Mouse (Mus musculus) spleen, adult 2 months (tissue): ENCODE results near the gene Nme6. TPM values are rescaled to one million over a fixed set of nuclear protein-coding genes. Genes with fewer than 3 reads are reported as not detected.

Experiments used
- DNase-seq, 2 experiments: peaks; one replicate each; pipeline versions ENCODE4 v3.0.0 to v3.0.0-alpha.2; 2012 to 2021; ENCODE audit warnings: low spot score in 2 of 2, low read depth in 1 of 2
- H3K27ac ChIP-seq: fragments of 200-500 bp; 2 replicates; pipeline ENCODE4 v1.5.1; 2012; ENCODE audit warnings: low read length, inconsistent platforms; ENCODE audit not compliant: insufficient read depth
- H3K27me3 ChIP-seq: fragments of 200-500 bp; 2 replicates; pipeline ENCODE4 v1.6.1; 2012; ENCODE audit warnings: mild to moderate bottlenecking, moderate library complexity, low read length, inconsistent platforms; ENCODE audit not compliant: control insufficient read depth, insufficient read depth
- H3K36me3 ChIP-seq: fragments of 200-500 bp; 2 replicates; pipeline ENCODE4 v1.6.1; 2012; ENCODE audit warnings: mild to moderate bottlenecking, low read length, inconsistent platforms; ENCODE audit not compliant: control insufficient read depth, insufficient read depth
- H3K4me1 ChIP-seq: fragments of 200-500 bp; 2 replicates; pipeline ENCODE4 v1.6.1; 2011; ENCODE audit warnings: inconsistent platforms; ENCODE audit not compliant: control insufficient read depth, insufficient read depth, insufficient read length
- H3K4me3 ChIP-seq: fragments of 200-500 bp; 2 replicates; pipeline ENCODE4 v1.5.1; 2011; ENCODE audit warnings: mild to moderate bottlenecking, inconsistent platforms; ENCODE audit not compliant: insufficient read depth, insufficient read length; ENCODE audit errors: extremely low read depth
- CTCF ChIP-seq: fragments of 200-500 bp; IDR thresholded peaks from 2 replicates; pipeline ENCODE4 v1.5.1; 2011; ENCODE audit warnings: mild to moderate bottlenecking, inconsistent platforms; ENCODE audit not compliant: insufficient read depth, insufficient read length, insufficient replicate concordance; ENCODE audit errors: extremely low read depth
- POLR2A ChIP-seq: fragments of 200-500 bp; IDR thresholded peaks from 2 replicates; pipeline ENCODE4 v1.6.1; 2011; ENCODE audit warnings: low read depth, low read length, inconsistent platforms
- WGBS: fragments of 180-500 bp; shearing (Covaris S2); methylation state at CpG from one replicate; pipeline ENCODE4 v1.1.7; 2018; 5-methylcytosine and 5-hydroxymethylcytosine counted together
- polyA plus RNA-seq: library from polyadenylated mRNA; depleted of rRNA; stranded (reverse); fragments of >200 nt; gene quantifications from 2 replicates; pipeline ENCODE4 v1.2.3, GENCODE M21; 2012

Nme6 gene
- polyA plus RNA-seq, 1 experiment = 9.4 TPM

- Histone ChIP-seq H3K4me3 (no peak overlapping the region), H3K4me1 (no peaks in the 10 kb centered on the region), H3K27me3 (no peaks in the 10 kb centered on the region), H3K36me3 (no peaks in the 10 kb centered on the region), H3K27ac (no peak overlapping the region)
- TF ChIP-seq CTCF (no peak), POLR2A (no peak)
- WGBS = 80% methylated on average over 2 of the region's 2 CpGs
- no peak for DNase-seq
These were observed 25.8 kb upstream of the Nme6 start for GRCm38 (mm10) chr9:109806695-109807293.

GRCm38 (mm10) chr9:109807898-109808297, 24.7 kb upstream of the Nme6 start:
- no peaks in the 10 kb centered on the region for H3K27me3 ChIP-seq
- no peak for DNase-seq
- no peak overlapping the region for H3K4me3 ChIP-seq
- no peak overlapping the region for H3K27ac ChIP-seq
- no peaks in the 10 kb centered on the region for H3K36me3 ChIP-seq
- TF ChIP-seq CTCF = no peak
- no peak for TF ChIP-seq POLR2A
- no peaks in the 10 kb centered on the region for H3K4me1 ChIP-seq
- 33% methylated on average over 3 of the region's 3 CpGs for WGBS

- no peaks in the 10 kb centered on the region for H3K27me3 ChIP-seq
- no peak for TF ChIP-seq POLR2A
- TF ChIP-seq CTCF = no peak
- WGBS = 88% methylated on average over 1 of the region's 1 CpGs
- DNase-seq = no peak
- no peak within 1 kb of the TSS for H3K27ac ChIP-seq
- H3K4me3 ChIP-seq = no peak within 1 kb of the TSS
- no peaks in the 10 kb centered on the region for H3K4me1 ChIP-seq
- no peaks in the 10 kb centered on the region for H3K36me3 ChIP-seq
These were observed 20.6 kb upstream of the Nme6 start, which contains the start of gene Spink8 for GRCm38 (mm10) chr9:109811980-109812379. Gene Spink8 (plus strand): TSS chr9:109812280.

GRCm38 (mm10) chr9:109813424-109813823, 19.1 kb upstream of the Nme6 start:
- WGBS = 36% methylated on average over 7 of the region's 7 CpGs
- TF ChIP-seq CTCF (no peak), POLR2A (no peak)

GRCm38 (mm10) chr9:109816341-109816740, 16.2 kb upstream of the Nme6 start:
- Histone ChIP-seq H3K4me3 (no peak overlapping the region), H3K4me1 (no peaks in the 10 kb centered on the region), H3K36me3 (no peaks in the 10 kb centered on the region), H3K27me3 (no peaks in the 10 kb centered on the region), H3K27ac (no peak overlapping the region)
- DNase-seq = no peak
- TF ChIP-seq CTCF (no peak), POLR2A (no peak)
- WGBS = 37% methylated on average over 6 of the region's 6 CpGs

More at GRCm38 (mm10) chr9:109813424-109813823, 19.1 kb upstream of the Nme6 start:
- Histone ChIP-seq H3K4me3 (no peak overlapping the region), H3K27me3 (no peaks in the 10 kb centered on the region), H3K27ac (no peak overlapping the region), H3K4me1 (no peaks in the 10 kb centered on the region), H3K36me3 (no peaks in the 10 kb centered on the region)
- no peak for DNase-seq

GRCm38 (mm10) chr9:109825739-109826138, 6.8 kb upstream of the Nme6 start:
- TF ChIP-seq POLR2A (no peak), CTCF (no peak)
- no peak overlapping the region for H3K27ac ChIP-seq
- H3K36me3 ChIP-seq = no peaks in the 10 kb centered on the region
- DNase-seq = no peak
- 34% methylated on average over 4 of the region's 4 CpGs for WGBS
- H3K4me3 ChIP-seq = no peak overlapping the region
- H3K4me1 ChIP-seq = no peaks in the 10 kb centered on the region
- no peaks in the 10 kb centered on the region for H3K27me3 ChIP-seq

- Histone ChIP-seq H3K36me3 (no peaks in the 10 kb centered on the region), H3K27ac (no peak overlapping the region), H3K4me3 (no peak overlapping the region), H3K27me3 (no peaks in the 10 kb centered on the region), H3K4me1 (no peaks in the 10 kb centered on the region)
- no peak for DNase-seq
- 51% methylated on average over 5 of the region's 5 CpGs for WGBS
- no peak for TF ChIP-seq POLR2A
- no peak for TF ChIP-seq CTCF
These were observed 6.4 kb upstream of the Nme6 start for GRCm38 (mm10) chr9:109826181-109826580.
